Mouse (Mus musculus) megakaryocyte-erythroid progenitor cell, adult 5-6 weeks (primary cell): ENCODE results near the gene Fer. TPM values are rescaled to one million over a fixed set of nuclear protein-coding genes. Genes with fewer than 3 reads are reported as not detected.

Experiments used
- ATAC-seq: replicated peaks from 2 replicates; pipeline ENCODE4 v1.8.0; 2016; ENCODE audit warnings: mild to moderate bottlenecking, inconsistent platforms; ENCODE audit not compliant: severe bottlenecking, poor library complexity, low FRiP score, low TSS enrichment
- total RNA-seq, 2 experiments: library from RNA; stranded (forward) in 1 of 2; stranded (reverse) in 1 of 2; fragments of 200-1000, 215-1000 nt in 1 of 2; fragments of >200 nt in 1 of 2; fragmentation: Nextera tagmentation in 1 of 2; gene quantifications; 2 replicates each; pipeline ENCODE4 v1.2.3; 2014 to 2017

Gene Fer
- total RNA-seq, 2 experiments from 2014 or later, result 12.5 to 20.7 TPM

DNA sequence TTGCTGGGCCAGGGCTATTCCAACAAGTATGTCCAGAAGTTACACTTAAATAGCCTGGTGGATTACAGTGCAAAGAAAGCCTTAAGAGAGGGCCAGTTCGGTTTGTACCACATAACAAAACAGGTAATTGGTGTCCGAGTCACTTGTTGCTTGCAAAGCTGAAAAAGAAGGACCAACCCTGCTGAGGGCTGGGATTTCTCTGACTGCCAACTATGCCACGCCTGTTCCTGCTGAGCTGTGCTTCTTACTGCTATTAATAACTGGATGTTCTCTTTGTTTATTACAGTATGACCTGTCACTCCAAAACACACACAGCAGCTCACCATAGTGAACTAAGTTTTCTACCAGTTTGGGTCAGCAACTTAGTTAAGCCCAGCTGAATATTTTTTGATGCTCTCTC lies 260.9 kb downstream of the Fer start:
- no peak for ATAC-seq

DNA sequence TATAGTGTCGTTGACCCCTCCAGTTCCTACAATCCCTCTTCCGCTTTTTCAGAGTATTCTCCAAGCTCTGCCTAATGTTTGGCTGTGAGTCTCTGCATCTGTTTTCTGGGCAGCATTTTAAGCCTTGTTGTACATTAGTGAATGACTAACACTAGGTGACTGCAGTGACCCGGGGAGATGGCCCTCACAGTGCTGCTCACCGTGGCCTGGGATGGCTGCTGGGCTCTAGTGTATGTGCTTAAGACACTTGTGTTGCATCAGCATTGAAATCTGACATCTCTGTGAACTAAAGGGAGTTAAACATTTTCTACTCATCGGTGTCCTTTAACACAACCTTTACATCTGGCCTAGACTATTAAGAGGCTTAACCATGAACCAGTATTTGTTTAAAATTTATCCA lies 264.0 kb downstream of the Fer start:
- ATAC-seq, result no peak

DNA sequence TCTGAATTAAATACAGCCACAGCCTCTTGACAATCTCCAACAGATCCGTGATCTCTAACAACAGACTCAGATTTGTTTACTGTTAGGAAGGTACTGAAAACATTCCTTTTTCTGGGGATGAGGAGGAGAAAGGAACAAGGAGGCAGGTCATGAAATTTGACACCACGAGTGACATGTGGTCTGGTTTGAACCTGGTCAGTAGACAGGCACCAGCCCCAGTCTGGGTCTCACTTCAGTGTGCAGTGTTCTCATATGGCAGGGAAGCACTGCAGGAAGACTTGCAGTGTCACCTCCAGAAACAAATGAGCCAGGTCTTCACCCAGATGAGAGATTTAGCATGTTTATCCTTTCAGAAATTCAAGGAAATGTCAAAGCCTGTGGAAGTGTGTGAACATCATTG lies 266.9 kb downstream of the Fer start:
- ATAC-seq, result no peak

DNA sequence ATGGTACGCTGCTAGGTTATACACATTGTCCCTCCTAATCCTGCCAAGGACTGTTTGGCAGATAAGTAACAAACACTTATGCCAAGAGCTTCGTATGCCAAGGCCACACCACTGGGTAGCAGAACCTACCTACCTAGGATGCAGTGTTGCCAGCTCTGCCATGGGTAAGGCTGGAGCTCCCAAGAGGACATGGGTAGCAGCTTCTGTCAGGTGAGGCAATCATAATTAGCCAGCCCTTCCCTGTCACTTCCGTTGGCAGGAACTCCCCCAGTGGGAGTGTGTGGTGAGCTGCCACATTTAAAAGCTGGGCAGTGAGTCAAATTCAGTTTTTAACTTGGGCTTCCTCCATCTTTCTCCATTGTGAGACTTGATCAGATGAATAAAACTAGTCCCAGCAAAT lies 267.5 kb downstream of the Fer start:
- ATAC-seq, result no peak

DNA sequence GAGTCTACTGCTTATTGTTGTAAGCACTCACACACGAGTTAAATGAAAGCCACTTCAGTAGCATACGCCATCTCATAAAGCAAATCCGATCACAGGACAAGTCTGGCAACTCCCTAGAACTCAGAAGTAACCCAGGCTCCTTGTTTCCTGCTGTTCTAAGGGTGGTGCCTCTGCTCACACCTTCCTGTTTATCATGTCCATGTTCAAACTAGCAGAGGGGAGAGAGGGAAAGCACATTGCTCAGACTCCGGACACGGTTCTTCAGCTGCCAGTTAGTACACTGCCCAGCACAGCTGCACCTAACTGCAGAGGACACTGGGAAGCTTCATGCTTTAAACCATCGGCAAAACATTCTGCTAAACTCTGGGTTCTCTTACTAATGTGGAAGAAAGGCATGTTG lies 269.3 kb downstream of the Fer start:
- ATAC-seq, result no peak

DNA sequence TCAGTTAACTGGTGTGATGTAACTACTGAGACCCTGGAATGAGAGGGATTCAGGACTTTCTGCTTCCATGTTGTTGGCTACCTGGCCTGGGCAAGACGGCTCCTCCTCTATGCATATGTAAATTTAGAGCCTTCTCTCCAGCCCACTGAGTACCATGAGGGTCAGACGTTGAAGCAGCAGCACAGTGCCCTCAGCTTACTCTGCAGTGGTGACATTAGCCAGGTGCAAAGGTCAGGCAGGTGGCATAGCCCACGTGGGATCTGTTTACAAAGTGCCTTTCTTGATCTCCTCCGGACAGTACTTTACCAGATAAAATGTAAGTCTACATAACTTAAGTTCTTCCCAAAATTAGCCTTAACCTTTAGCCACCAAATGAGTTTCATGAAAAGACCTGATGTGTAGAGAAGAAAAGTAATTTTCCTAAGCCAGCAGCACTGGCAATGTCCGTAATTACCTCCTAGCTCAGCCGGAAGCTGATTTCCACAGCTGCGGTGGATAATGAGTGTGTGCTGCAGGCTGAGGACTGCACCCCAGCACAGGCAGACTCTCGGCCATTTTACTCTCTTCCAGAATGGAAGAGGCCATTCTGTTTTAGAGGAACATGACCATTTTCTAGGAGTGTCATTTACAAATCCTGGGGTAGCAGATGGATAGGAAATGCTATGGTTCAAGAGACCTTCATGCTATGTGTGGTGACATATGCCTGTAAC lies 273.2 kb downstream of the Fer start:
- no peak for ATAC-seq

DNA sequence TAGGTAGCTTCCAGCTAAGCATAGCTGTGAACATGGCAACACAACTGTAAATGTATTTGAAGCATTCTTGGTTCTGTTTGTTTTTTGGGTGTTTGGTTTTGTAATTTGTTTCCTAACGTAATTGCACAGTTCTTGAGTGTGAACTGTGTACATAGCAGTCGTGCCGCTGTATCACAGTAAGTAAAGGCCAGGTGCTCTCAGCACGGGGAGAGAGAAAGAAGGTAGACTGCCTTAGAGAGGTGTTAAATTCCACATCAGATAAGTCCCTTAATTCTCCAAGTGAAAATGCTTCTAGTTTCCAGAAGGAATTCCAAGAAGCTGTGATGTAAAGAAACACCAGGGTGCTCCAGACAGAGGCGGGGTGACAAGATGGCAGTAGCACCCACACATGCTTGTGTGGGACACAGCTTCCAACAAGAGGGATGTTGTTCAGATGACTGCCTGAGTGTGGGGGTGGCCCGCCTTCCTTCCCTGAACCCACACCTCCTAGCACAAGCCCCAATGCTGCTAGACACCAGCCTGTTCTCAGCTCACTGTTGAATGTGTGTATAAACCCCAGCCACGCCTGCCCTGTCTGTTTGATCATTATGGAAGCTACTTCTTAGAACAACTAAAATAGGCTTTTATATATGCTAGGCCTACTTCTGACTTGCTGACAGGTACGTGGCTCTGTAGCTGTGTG lies 275.3 kb downstream of the Fer start:
- ATAC-seq, result no peak

DNA sequence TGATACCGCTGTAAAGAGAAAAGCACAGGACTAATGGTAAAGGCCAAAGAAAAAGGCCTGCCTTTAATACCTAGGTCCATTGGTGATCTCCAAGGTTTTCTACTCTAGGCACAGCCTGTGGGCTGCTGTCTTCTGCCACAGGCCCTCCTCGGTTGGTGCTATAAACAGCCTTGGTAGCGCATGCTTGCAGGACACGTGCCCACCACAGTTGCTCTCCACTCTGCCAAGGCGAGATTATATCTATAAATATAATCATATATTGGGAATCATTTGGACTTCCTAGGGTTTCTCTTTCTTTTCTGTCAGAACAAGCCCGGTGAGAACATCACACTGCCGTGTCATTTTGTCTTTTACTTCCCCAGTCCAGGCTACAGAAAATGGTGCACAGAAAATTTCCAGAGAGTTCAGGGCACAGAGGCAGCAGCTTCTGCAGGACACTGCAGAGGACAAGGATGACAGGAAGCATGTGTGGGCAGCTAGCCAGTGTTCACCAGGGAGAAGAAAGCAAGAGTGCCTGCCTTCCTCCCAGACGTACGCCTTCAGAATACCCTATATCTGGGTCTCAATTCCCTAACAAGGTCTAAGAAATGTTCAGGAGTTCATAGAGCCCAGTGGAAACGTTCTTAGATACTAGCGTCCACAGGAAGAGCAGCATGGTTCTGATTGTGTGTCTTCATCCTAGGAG lies 276.5 kb downstream of the Fer start:
- no peak for ATAC-seq

DNA sequence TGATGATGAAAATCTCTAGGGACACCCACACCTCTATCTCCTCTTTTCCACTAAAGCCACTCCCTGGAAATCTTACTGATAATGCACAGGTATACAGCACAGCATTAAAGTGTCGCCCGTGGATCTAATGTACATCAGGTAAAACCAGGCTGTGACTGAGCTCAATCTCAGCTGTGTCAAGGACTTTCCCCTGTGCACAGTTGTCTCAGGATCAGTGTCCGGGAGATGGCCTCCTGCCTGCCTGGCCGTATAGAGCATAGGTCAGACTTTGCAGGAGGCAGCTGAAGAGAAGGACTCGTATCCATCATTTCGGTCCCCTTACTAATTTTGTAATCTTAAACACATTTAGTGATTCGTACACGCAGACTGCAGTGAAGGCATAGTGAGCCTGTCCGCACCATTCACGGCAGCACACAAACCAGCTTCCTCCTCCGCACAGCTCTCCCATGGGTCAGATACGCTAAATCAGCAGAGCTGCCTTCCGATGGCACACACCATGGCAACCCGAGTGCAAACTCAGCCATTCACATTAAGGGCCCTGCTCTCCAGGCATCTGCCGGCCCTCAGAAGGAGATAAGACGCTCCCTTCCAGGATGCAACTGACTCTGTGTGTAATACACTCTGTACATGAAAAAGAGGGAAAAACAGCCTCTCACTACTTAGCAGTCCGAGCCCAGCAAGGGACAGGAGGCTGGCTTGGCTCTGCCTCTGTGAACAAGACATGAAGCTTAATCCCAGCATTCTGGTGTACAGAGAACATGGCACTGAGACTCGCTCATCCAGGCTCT lies 277.4 kb downstream of the Fer start:
- ATAC-seq, result no peak

DNA sequence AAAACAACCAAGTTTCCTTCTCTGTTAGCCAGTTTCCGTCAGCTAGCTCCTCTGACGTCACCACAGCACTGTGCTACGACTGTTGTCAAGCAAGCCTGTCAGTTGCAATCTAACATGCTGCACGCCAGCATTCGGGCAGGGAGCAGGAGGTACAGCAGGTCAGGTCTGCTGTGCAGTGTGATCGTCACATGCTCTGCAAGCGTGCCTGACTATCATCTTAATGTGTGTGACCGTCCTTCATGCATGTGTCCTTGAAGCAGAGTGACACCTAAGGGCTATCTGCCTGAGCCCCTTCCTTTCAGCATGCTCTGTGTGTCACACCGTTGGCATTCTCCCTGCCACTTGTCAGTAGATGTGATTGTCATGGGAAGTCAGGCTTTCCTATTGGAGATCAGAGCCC lies 279.0 kb downstream of the Fer start:
- no peak for ATAC-seq

DNA sequence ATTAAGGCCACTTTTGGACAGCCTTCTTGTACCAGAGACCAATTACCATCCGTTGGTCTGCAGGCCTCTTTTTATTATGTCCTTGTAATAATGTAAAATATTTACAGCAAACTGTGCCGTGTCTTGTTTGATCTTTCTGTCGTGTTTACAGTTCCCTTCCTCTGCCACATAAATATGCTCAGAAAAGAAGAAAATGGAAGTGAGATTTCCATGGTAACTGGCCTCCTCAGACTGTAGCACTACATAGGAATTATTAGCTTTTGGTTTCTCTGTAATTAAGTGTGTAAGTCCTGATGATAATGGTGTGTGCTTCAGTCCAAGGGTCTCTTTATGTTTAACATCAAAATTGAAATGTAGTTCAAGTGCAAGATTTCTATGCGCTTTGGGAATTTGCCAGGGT lies 283.5 kb downstream of the Fer start:
- no peak for ATAC-seq

DNA sequence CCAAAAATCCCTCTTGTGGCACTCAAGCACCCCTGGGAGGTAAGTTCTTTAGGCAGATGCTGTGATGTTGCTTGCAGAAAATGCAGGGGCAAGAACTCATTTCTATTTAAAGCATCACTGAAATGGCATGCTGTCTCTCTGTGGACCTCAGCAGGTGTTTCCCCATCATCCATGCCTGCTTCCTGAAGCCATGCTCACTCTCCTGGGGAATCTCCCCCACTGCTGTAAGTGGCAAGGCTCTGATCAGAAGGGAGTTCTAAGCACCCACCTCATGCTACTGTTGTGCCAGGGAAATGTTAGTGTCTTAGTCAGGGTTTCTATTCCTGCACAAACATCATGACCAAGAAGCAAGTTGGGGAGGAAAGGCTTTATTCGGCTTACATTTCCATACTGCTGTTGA lies 287.9 kb downstream of the Fer start:
- ATAC-seq, result no peak

DNA sequence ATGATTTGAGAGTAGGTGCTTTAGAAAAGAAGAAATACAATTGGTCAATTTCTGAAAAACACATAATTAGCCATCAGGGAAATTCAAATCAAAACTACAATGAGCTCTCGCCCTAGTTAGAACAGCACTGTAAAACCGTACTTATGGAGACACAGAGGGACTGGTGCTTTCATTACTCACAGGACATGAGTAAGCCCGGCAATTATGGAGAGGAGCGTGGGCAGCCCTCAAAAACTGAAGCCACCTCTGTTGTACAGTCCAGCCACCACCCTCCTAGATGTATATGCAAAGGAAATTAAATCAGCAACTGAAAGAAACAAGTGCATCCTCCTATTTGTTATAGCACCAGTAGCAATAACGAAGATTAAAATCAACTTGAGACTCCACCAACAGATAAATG lies 304.9 kb downstream of the Fer start:
- no peak for ATAC-seq

DNA sequence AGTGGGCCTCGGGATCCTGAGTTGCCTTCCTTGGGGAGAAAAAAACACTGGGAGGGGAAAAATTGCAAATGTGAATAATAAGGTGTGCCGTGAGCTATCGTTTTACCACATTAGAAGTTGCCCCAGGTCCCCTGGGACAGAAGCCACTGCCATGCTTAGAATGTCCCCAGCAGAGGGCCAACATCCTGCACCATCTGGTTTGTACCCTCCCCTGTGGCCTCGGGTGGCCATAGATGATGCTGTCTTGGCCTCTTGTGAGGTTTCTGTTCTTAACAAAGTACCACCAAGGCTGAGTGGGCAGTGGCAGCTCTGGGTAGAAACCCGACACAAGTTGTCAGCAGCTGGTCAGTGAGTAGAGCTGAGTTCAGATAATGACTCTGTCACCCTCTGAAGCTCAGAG lies 307.2 kb downstream of the Fer start:
- no peak for ATAC-seq

DNA sequence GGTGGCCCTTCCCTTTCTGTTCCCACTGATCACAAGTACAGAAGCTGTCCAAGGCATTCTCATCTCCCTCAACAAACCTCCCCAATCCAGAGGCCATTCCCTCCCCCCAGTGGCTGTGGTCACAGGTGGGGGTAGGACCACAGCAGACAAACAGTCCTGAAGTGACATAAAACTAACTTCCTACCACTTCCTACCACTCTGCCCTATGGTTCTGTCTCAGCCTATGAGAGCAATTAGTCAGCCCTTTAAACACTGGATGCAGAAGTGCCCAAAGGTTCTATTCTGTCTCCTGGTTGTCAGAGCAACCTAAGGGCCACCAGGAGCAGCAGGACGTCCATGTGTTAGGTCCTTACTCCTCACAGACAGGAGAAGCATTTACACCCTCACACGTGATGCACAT lies 309.6 kb downstream of the Fer start:
- no peak for ATAC-seq

DNA sequence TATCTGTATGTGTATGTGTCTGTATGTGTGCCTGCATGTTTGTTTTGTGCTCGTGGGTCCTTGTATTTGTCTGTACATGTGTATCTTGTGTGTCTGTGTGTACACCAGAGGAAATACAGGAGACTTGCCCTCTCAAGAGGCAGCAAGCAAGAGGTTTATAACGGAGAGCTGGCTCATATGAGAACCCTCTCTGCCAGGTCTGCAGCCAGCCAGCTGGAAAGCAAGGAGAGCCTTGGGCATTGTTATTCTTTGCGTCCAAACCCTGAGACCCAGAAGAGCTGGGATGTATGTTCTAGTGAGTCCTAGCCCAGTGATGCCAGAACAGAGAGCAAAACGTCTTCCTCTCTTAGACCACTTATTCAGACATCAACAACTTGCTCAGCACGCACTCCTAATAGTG lies 317.7 kb downstream of the Fer start:
- no peak for ATAC-seq

DNA sequence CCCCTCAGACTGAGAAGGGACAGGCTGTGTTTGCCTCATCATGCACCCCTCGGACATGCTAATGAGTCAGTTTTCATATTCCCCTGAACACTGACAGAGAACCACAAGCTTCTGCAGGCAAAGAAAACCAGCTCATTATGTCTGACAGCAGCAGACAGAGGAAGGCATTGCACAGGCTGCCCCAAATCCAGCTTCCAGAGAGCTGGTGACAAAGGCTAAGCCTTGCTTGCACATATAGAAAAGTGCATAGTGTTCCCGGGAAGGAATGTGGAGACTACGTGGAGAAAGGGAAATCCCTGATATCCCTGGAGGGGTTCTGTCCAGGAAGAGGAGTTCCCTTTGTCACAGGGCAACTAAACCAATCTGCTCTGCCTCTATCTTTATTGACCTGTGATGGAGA lies 318.4 kb downstream of the Fer start:
- no peak for ATAC-seq

DNA sequence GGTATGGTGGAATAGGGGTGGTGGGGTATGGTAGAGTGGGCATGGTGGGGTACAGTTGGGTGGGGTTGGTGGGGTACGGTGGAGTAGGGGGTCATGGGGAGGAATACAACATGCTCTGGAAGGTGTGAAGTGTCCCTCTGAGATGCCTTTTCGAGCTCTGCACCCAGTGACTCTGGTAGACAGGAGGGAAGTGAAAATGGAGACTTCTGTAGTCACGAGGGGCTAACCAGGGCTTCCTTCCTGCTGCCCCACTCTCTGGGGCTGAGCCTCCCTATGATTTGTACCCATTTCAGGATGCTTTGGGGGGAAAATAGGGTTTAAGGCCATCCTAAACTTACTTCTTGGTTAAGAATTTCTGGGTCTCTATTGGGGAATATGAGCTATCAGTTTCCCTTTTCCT lies 319.7 kb downstream of the Fer start:
- no peak for ATAC-seq

DNA sequence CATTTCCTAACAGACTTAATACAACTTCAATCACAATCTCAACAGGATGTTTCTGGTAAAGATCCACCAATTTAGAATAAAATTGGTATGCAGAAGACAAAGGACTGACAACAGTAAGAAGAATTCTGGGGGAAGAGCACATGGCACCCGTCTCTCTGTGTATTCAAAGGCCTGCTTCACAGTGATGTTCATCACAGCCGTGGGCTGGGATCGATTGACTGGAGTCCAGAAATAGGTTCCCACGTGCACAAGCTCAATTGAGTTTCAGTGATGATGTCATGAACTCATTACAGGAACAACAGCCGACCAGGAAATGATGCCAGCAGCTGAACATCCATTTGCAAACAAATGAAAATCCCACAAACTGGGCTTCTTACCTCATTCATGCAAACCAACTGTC lies 320.3 kb downstream of the Fer start:
- ATAC-seq, result no peak
